Mouse (Mus musculus): ENCODE data around the gene B130006D01Rik. TPM values are rescaled to one million over a fixed set of nuclear protein-coding genes. Genes with fewer than 3 reads are reported as not detected.

The B130006D01Rik gene
- polyA plus RNA-seq, 1 experiment from 2014 or later, result 0.67 TPM

GRCm38 (mm10) chr11:95687084-95687656, 36.2 kb upstream of the B130006D01Rik start:
- no peaks in the 10 kb centered on the region for H3K9me3 ChIP-seq (replicated peaks; ENCODE audit: control insufficient read depth, low read length)
- H3K4me1 ChIP-seq (ENCODE audit: control insufficient read depth, insufficient read depth, low read length), result no peaks in the 10 kb centered on the region
- no peak overlapping the region for H3K9ac ChIP-seq (replicated peaks; ENCODE audit: low read length)
- H3K36me3 ChIP-seq (replicated peaks; ENCODE audit: control insufficient read depth, insufficient read depth, low read depth, low read length), result no peaks in the 10 kb centered on the region
- DNase-seq (ENCODE audit: low spot score) (peak; percentile 47), ATAC-seq (replicated peaks; ENCODE audit: insufficient number of reproducible peaks, low FRiP score, low TSS enrichment, low read depth) (no peak)
- no peak overlapping the region for H3K27ac ChIP-seq (replicated peaks; ENCODE audit: low read depth, low read length)
- 31% methylated on average over 11 of the region's 11 CpGs for WGBS
- no peak overlapping the region for H3K4me3 ChIP-seq (ENCODE audit: low read depth, low read length)
- H3K27me3 ChIP-seq (ENCODE audit: control insufficient read depth, insufficient read depth, low read length), result no peaks in the 10 kb centered on the region
- H3K4me2 ChIP-seq (ENCODE audit: low read depth, low read length), result no peak overlapping the region

GRCm38 (mm10) chr11:95688515-95688914, 34.9 kb upstream of the B130006D01Rik start:
- DNase-seq (ENCODE audit: low spot score), result no peak
- no peak for ATAC-seq (replicated peaks; ENCODE audit: insufficient number of reproducible peaks, low FRiP score, low TSS enrichment, low read depth)
- Histone ChIP-seq H3K9ac (replicated peaks; ENCODE audit: low read length) (no peak overlapping the region), H3K4me3 (ENCODE audit: low read depth, low read length) (no peak overlapping the region), H3K27me3 (ENCODE audit: control insufficient read depth, insufficient read depth, low read length) (no peaks in the 10 kb centered on the region), H3K27ac (replicated peaks; ENCODE audit: low read depth, low read length) (no peak overlapping the region), H3K36me3 (replicated peaks; ENCODE audit: control insufficient read depth, insufficient read depth, low read depth, low read length) (no peaks in the 10 kb centered on the region), H3K9me3 (replicated peaks; ENCODE audit: control insufficient read depth, low read length) (no peaks in the 10 kb centered on the region), H3K4me2 (ENCODE audit: low read depth, low read length) (no peak overlapping the region), H3K4me1 (ENCODE audit: control insufficient read depth, insufficient read depth, low read length) (no peaks in the 10 kb centered on the region)
- 61% methylated on average over 6 of the region's 6 CpGs for WGBS

- H3K4me1 ChIP-seq (ENCODE audit: control insufficient read depth, insufficient read depth, low read length), result no peaks in the 10 kb centered on the region
- no peaks in the 10 kb centered on the region for H3K36me3 ChIP-seq (replicated peaks; ENCODE audit: control insufficient read depth, insufficient read depth, low read depth, low read length)
- 78% methylated on average over 7 of the region's 7 CpGs for WGBS
- no peaks in the 10 kb centered on the region for H3K27me3 ChIP-seq (ENCODE audit: control insufficient read depth, insufficient read depth, low read length)
- H3K9me3 ChIP-seq (replicated peaks; ENCODE audit: control insufficient read depth, low read length), result no peaks in the 10 kb centered on the region
- no peak overlapping the region for H3K27ac ChIP-seq (replicated peaks; ENCODE audit: low read depth, low read length)
- no peak overlapping the region for H3K4me3 ChIP-seq (ENCODE audit: low read depth, low read length)
- DNase-seq (ENCODE audit: low spot score) (no peak), ATAC-seq (replicated peaks; ENCODE audit: insufficient number of reproducible peaks, low FRiP score, low TSS enrichment, low read depth) (no peak)
- no peak overlapping the region for H3K9ac ChIP-seq (replicated peaks; ENCODE audit: low read length)
- H3K4me2 ChIP-seq (ENCODE audit: low read depth, low read length), result no peak overlapping the region
These were observed 34.4 kb upstream of the B130006D01Rik start for GRCm38 (mm10) chr11:95688981-95689380.

- Histone ChIP-seq H3K4me1 (ENCODE audit: control insufficient read depth, insufficient read depth, low read length) (no peaks in the 10 kb centered on the region), H3K9me3 (replicated peaks; ENCODE audit: control insufficient read depth, low read length) (no peaks in the 10 kb centered on the region), H3K4me2 (ENCODE audit: low read depth, low read length) (no peak overlapping the region), H3K27me3 (ENCODE audit: control insufficient read depth, insufficient read depth, low read length) (no peaks in the 10 kb centered on the region), H3K9ac (replicated peaks; ENCODE audit: low read length) (no peak overlapping the region), H3K27ac (replicated peaks; ENCODE audit: low read depth, low read length) (no peak overlapping the region), H3K36me3 (replicated peaks; ENCODE audit: control insufficient read depth, insufficient read depth, low read depth, low read length) (no peaks in the 10 kb centered on the region), H3K4me3 (ENCODE audit: low read depth, low read length) (no peak overlapping the region)
- DNase-seq (ENCODE audit: low spot score), result no peak
- WGBS, result 94% methylated on average over 3 of the region's 3 CpGs
- ATAC-seq (replicated peaks; ENCODE audit: insufficient number of reproducible peaks, low FRiP score, low TSS enrichment, low read depth), result no peak
These were observed 33.8 kb upstream of the B130006D01Rik start for GRCm38 (mm10) chr11:95689544-95689943.

GRCm38 (mm10) chr11:95698541-95698940, 24.8 kb upstream of the B130006D01Rik start:
- DNase-seq (ENCODE audit: low spot score), result no peak
- ATAC-seq (replicated peaks; ENCODE audit: insufficient number of reproducible peaks, low FRiP score, low TSS enrichment, low read depth), result no peak
- no peak overlapping the region for H3K27ac ChIP-seq (replicated peaks; ENCODE audit: low read depth, low read length)

GRCm38 (mm10) chr11:95700778-95701739, 22.3 kb upstream of the B130006D01Rik start:
- Histone ChIP-seq H3K9ac (replicated peaks; ENCODE audit: low read length) (no peak overlapping the region), H3K27me3 (ENCODE audit: control insufficient read depth, insufficient read depth, low read length) (no peaks in the 10 kb centered on the region)

More at GRCm38 (mm10) chr11:95698541-95698940, 24.8 kb upstream of the B130006D01Rik start:
- WGBS, result 78% methylated on average over 5 of the region's 5 CpGs
- Histone ChIP-seq H3K4me3 (ENCODE audit: low read depth, low read length) (no peak overlapping the region), H3K9ac (replicated peaks; ENCODE audit: low read length) (no peak overlapping the region), H3K4me2 (ENCODE audit: low read depth, low read length) (no peak overlapping the region), H3K36me3 (replicated peaks; ENCODE audit: control insufficient read depth, insufficient read depth, low read depth, low read length) (no peaks in the 10 kb centered on the region), H3K27me3 (ENCODE audit: control insufficient read depth, insufficient read depth, low read length) (no peaks in the 10 kb centered on the region), H3K4me1 (ENCODE audit: control insufficient read depth, insufficient read depth, low read length) (no peaks in the 10 kb centered on the region; the same call in 1 of the 2 replicates), H3K9me3 (replicated peaks; ENCODE audit: control insufficient read depth, low read length) (no peaks in the 10 kb centered on the region)

GRCm38 (mm10) chr11:95704032-95704969, 19.1 kb upstream of the B130006D01Rik start:
- Histone ChIP-seq H3K4me3 (ENCODE audit: low read depth, low read length) (no peak overlapping the region), H3K4me1 (ENCODE audit: control insufficient read depth, insufficient read depth, low read length) (no peaks in the 10 kb centered on the region), H3K27me3 (ENCODE audit: control insufficient read depth, insufficient read depth, low read length) (no peaks in the 10 kb centered on the region), H3K27ac (replicated peaks; ENCODE audit: low read depth, low read length) (no peak overlapping the region), H3K4me2 (ENCODE audit: low read depth, low read length) (no peak overlapping the region), H3K9ac (replicated peaks; ENCODE audit: low read length) (no peak overlapping the region), H3K36me3 (replicated peaks; ENCODE audit: control insufficient read depth, insufficient read depth, low read depth, low read length) (no peaks in the 10 kb centered on the region), H3K9me3 (replicated peaks; ENCODE audit: control insufficient read depth, low read length) (no peaks in the 10 kb centered on the region)
- ATAC-seq (replicated peaks; ENCODE audit: insufficient number of reproducible peaks, low FRiP score, low TSS enrichment, low read depth), result no peak
- WGBS, result 87% methylated on average over 12 of the region's 12 CpGs
- DNase-seq (ENCODE audit: low spot score), result no peak

More at GRCm38 (mm10) chr11:95700778-95701739, 22.3 kb upstream of the B130006D01Rik start:
- H3K36me3 ChIP-seq (replicated peaks; ENCODE audit: control insufficient read depth, insufficient read depth, low read depth, low read length), result no peaks in the 10 kb centered on the region
- H3K27ac ChIP-seq (replicated peaks; ENCODE audit: low read depth, low read length), result no peak overlapping the region
- no peaks in the 10 kb centered on the region; the same call in 1 of the 2 replicates for H3K4me1 ChIP-seq (ENCODE audit: control insufficient read depth, insufficient read depth, low read length)
- no peak overlapping the region for H3K4me2 ChIP-seq (ENCODE audit: low read depth, low read length)
- no peak for DNase-seq (ENCODE audit: low spot score)
- H3K9me3 ChIP-seq (replicated peaks; ENCODE audit: control insufficient read depth, low read length), result no peaks in the 10 kb centered on the region
- WGBS, result 89% methylated on average over 13 of the region's 13 CpGs
- no peak overlapping the region for H3K4me3 ChIP-seq (ENCODE audit: low read depth, low read length)
- no peak for ATAC-seq (replicated peaks; ENCODE audit: insufficient number of reproducible peaks, low FRiP score, low TSS enrichment, low read depth)

Data from embryonic facial prominence, embryonic 11.5 days (tissue).